Comparison of ENCODE assay signal across 8 mouse cellular contexts in the genomic region with DNA sequence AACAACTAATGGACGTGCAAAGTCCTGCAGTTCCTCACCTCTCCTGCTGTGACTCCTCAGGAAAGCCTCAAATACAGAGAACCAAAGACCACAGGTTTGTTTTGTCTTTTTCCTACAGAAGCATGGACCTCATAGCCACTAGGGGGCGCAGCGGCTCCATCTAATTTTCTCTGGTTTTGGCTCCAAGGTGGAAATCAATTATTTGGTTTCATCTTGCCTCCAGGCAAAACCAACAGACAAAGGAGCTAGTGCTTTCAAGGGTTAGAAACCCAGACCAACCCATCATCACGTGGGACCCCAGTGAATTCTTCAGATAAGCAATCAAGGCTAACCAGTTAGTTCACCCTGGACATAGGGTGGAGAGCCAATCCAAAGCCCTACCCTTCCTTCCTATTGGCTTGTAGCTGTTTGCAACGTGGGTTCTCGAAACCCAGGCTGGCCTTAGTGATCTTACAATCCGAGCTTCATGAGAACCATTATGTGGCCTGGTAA. TPM values are rescaled to one million over a fixed set of nuclear protein-coding genes. Genes with fewer than 3 reads are reported as not detected.
DNase-seq lines count a peak whose midpoint lies in the region; ATAC-seq and TF ChIP-seq lines count a peak whose summit lies in the region.

No protein-coding gene starts in this region.

- no peak overlapping the region for H3K9ac ChIP-seq in kidney, embryonic 14.5 days (ENCODE audit: low read depth, low read length)
- no peak overlapping the region for H3K9ac ChIP-seq in limb, embryonic 14.5 days (ENCODE audit: low read depth, low read length, severe bottlenecking)

- TF ChIP-seq POLR2A in limb, embryonic 14.5 days (IDR thresholded peaks at IDR 0.05; ENCODE audit: borderline replicate concordance, extremely low read depth, insufficient read depth, insufficient read length), result no peak

- DNase-seq in kidney, adult 11 months, result peak; percentile 54
- DNase-seq in cerebellum, adult 9-11 months, result peak; percentile 54
- peak; percentile 64 for DNase-seq in gastrocnemius, adult 18-20 months (ENCODE audit: low spot score)
- peak; percentile 58 to 84 for DNase-seq in kidney, adult 8-10 months
- DNase-seq in limb, embryonic 14.5 days (ENCODE audit: low spot score), result peak; percentile 61
- peak; percentile 86 for DNase-seq in splenic B cell, adult 2 months (ENCODE audit: low read depth, low spot score)

- no peak for ATAC-seq in kidney, embryonic 14.5 days (ENCODE audit: low FRiP score, low TSS enrichment)
- ATAC-seq in limb, embryonic 14.5 days (ENCODE audit: low FRiP score, low read depth), result no peak
- ATAC-seq in monocyte, adult 5-6 weeks (replicated peaks; ENCODE audit: insufficient number of reproducible peaks, low FRiP score, low TSS enrichment, poor library complexity, severe bottlenecking), result 0 out of 2 replicates have a peak, but pooled peaks have one; percentile 55

- no peak overlapping the region for H3K4me2 ChIP-seq in kidney, embryonic 14.5 days (replicated peaks; ENCODE audit: low read depth, low read length)
- no peak overlapping the region for H3K4me2 ChIP-seq in limb, embryonic 14.5 days (replicated peaks; ENCODE audit: low read depth, low read length, severe bottlenecking)

- H3K27me3 ChIP-seq in kidney, embryonic 14.5 days (ENCODE audit: control insufficient read depth, insufficient read depth, low read length), result no peaks in the 10 kb centered on the region
- no peaks in the 10 kb centered on the region for H3K27me3 ChIP-seq in limb, embryonic 14.5 days (ENCODE audit: control insufficient read depth, insufficient read depth, low read length)
- no peaks in the 10 kb centered on the region for H3K27me3 ChIP-seq in splenic B cell, adult 2 months (ENCODE audit: control insufficient read depth, insufficient read depth, low read length, poor library complexity, severe bottlenecking)

- no peak overlapping the region for H3K27ac ChIP-seq in kidney, embryonic 14.5 days (ENCODE audit: low read depth, low read length)
- no peak overlapping the region for H3K27ac ChIP-seq in limb, embryonic 14.5 days (replicated peaks; ENCODE audit: low read depth, low read length)

- 0 out of 2 replicates have a peak, but pooled peaks cover 8% of the 10 kb centered on the region for H3K4me1 ChIP-seq in kidney, embryonic 14.5 days (ENCODE audit: control insufficient read depth, insufficient read depth, low read length)
- H3K4me1 ChIP-seq in limb, embryonic 14.5 days (ENCODE audit: control insufficient read depth, insufficient read depth, low read length), result peaks cover 3% of the 10 kb centered on the region; the same call in 1 of the 2 replicates

- H3K36me3 ChIP-seq in kidney, embryonic 14.5 days (ENCODE audit: control insufficient read depth, insufficient read depth, low read length), result no peaks in the 10 kb centered on the region
- 0 out of 2 replicates have a peak, but pooled peaks cover 5% of the 10 kb centered on the region for H3K36me3 ChIP-seq in limb, embryonic 14.5 days (ENCODE audit: control insufficient read depth, insufficient read depth, low read length)
- no peaks in the 10 kb centered on the region for H3K36me3 ChIP-seq in splenic B cell, adult 2 months (ENCODE audit: control insufficient read depth, insufficient read depth, low read length, poor library complexity, severe bottlenecking)

- H3K4me3 ChIP-seq in kidney, embryonic 14.5 days (ENCODE audit: low read length), result no peak overlapping the region
- H3K4me3 ChIP-seq in limb, embryonic 14.5 days (replicated peaks; ENCODE audit: low read length), result no peak overlapping the region

- WGBS in kidney, embryonic 14.5 days, result 25% methylated on average over 7 of the region's 7 CpGs
- WGBS in limb, embryonic 14.5 days, result 24% methylated on average over 7 of the region's 7 CpGs

- no peaks in the 10 kb centered on the region for H3K9me3 ChIP-seq in kidney, embryonic 14.5 days (ENCODE audit: control insufficient read depth, low read length)
- H3K9me3 ChIP-seq in limb, embryonic 14.5 days (ENCODE audit: control insufficient read depth, low read length), result no peaks in the 10 kb centered on the region

RNA-seq across cellular contexts. Expression of a gene that starts 1.7 kb away (rescaled TPM):
- polyA plus RNA-seq in kidney, embryonic 14.5 days (2014; fragmentation: Nextera tagmentation; extraction: Ambion mirVana), result 25.3 and 29.2 TPM in 2 replicates
- under 1 TPM; 0.80 to 0.90 TPM for total RNA-seq in gastrocnemius, adult 18-20 months (2021)
- 12.8 and 19.2 TPM in 2 replicates for polyA plus RNA-seq in limb, embryonic 14.5 days (2012; rRNA removed)
- 32.5 and 34.7 TPM in 2 replicates for polyA plus RNA-seq in limb, embryonic 14.5 days (2014; fragmentation: Nextera tagmentation; extraction: Ambion mirVana)
- total RNA-seq in monocyte, adult 5-6 weeks (2017), result 1.9 to 2.7 TPM (median 2.3 TPM) in 3 replicates

RNA-seq across cellular contexts. Expression of a gene that starts 9.7 kb away (rescaled TPM):
- 12.5 and 14.0 TPM in 2 replicates for polyA plus RNA-seq in kidney, embryonic 14.5 days (2014; fragmentation: Nextera tagmentation; extraction: Ambion mirVana)
- 10 to 100 TPM in 1 of 2 experiments, 1 to 10 TPM in 1; 9.3 to 12.1 TPM for total RNA-seq in gastrocnemius, adult 18-20 months (2021)
- polyA plus RNA-seq in limb, embryonic 14.5 days (2012; rRNA removed), result 10.1 and 10.7 TPM in 2 replicates
- 18.3 and 20.8 TPM in 2 replicates for polyA plus RNA-seq in limb, embryonic 14.5 days (2014; fragmentation: Nextera tagmentation; extraction: Ambion mirVana)
- total RNA-seq in monocyte, adult 5-6 weeks (2017), result 10.7 to 15.7 TPM (median 15.3 TPM) in 3 replicates

RNA-seq across cellular contexts. Expression of a gene that starts 17.8 kb away (rescaled TPM):
- 10.8 and 14.6 TPM in 2 replicates for polyA plus RNA-seq in kidney, embryonic 14.5 days (2014; fragmentation: Nextera tagmentation; extraction: Ambion mirVana)
- not detected for total RNA-seq in gastrocnemius, adult 18-20 months (2021)
- 0.14 TPM in 1 of 2 replicates, not detected in the other for polyA plus RNA-seq in limb, embryonic 14.5 days (2012; rRNA removed)
- 15.8 and 19.0 TPM in 2 replicates for polyA plus RNA-seq in limb, embryonic 14.5 days (2014; fragmentation: Nextera tagmentation; extraction: Ambion mirVana)
- total RNA-seq in monocyte, adult 5-6 weeks (2017), result not detected in 3 replicates

RNA-seq across cellular contexts. Expression of a gene that starts 41.8 kb away (rescaled TPM):
- 0.54 and 1.2 TPM in 2 replicates for polyA plus RNA-seq in kidney, embryonic 14.5 days (2014; fragmentation: Nextera tagmentation; extraction: Ambion mirVana)
- not detected for total RNA-seq in gastrocnemius, adult 18-20 months (2021)
- polyA plus RNA-seq in limb, embryonic 14.5 days (2012; rRNA removed), result 1.8 and 2.5 TPM in 2 replicates
- 0.91 and 1.5 TPM in 2 replicates for polyA plus RNA-seq in limb, embryonic 14.5 days (2014; fragmentation: Nextera tagmentation; extraction: Ambion mirVana)
- total RNA-seq in monocyte, adult 5-6 weeks (2017), result 0.29 TPM in 1 of 3 replicates, not detected in the others

RNA-seq across cellular contexts. Expression of a gene that starts 49.7 kb away (rescaled TPM):
- polyA plus RNA-seq in kidney, embryonic 14.5 days (2014; fragmentation: Nextera tagmentation; extraction: Ambion mirVana), result 113 and 148 TPM in 2 replicates
- total RNA-seq in gastrocnemius, adult 18-20 months (2021), result 1 to 10 TPM; 5.0 to 6.0 TPM
- polyA plus RNA-seq in limb, embryonic 14.5 days (2012; rRNA removed), result 60.9 and 72.3 TPM in 2 replicates
- 143 and 177 TPM in 2 replicates for polyA plus RNA-seq in limb, embryonic 14.5 days (2014; fragmentation: Nextera tagmentation; extraction: Ambion mirVana)
- 76.3 to 133 TPM (median 119 TPM) in 3 replicates for total RNA-seq in monocyte, adult 5-6 weeks (2017)
